Mouse (Mus musculus): ENCODE results near the gene Efhd2.
A peak's percentile ranks its signal among the peaks of the same experiment; 100 is the strongest.

Efhd2 gene

DNA sequence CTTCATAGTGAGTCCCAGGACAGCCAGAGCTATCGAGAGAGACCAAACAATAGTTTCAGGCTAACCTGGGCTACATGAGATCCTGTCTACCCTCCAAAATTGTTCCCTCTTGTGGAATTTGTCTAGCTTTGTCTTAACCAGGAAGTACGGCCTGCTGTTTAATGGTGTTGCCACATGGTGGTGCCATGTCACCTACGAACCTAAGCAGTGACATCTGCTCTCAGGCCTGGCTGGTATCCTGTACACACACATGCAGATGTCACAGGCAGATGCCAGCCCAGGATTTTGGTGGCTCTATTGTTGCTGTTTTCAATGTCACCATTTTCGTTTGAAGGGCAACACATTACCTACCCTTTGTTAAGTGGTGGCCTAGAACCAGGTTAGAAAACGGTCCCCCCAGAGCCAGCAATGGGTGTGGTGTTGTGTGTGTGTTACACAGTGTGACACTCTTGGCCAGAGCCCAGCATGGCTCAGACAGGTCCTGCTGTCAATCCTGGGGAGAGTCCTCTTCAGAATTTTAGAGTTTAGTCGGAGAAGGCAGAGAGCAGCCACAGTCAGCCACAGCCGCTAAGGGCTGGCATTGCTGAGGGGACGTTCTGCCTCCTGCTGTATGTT is 64.8 kb downstream of the Efhd2 start:
- peak; percentile 55 for DNase-seq (ENCODE audit: low read depth, low spot score)
